Mouse (Mus musculus) brain, embryonic 14.5 days (tissue): Measurements from ENCODE around the gene Lipa.

Experiments used
- CTCF ChIP-seq: fragments of 200-500 bp; IDR thresholded peaks from 2 replicates; pipeline ENCODE4 v1.5.1; 2012; ENCODE audit warnings: inconsistent platforms, mild to moderate bottlenecking, moderate library complexity, borderline replicate concordance; ENCODE audit not compliant: insufficient read depth, insufficient read length; ENCODE audit errors: extremely low read depth
- POLR2A ChIP-seq: fragments of 200-500 bp; IDR thresholded peaks from 2 replicates; pipeline ENCODE4 v1.6.1; 2012; ENCODE audit warnings: mild to moderate bottlenecking, inconsistent platforms, borderline replicate concordance; ENCODE audit not compliant: poor library complexity, insufficient read depth, insufficient read length, severe bottlenecking; ENCODE audit errors: extremely low read depth

DNA sequence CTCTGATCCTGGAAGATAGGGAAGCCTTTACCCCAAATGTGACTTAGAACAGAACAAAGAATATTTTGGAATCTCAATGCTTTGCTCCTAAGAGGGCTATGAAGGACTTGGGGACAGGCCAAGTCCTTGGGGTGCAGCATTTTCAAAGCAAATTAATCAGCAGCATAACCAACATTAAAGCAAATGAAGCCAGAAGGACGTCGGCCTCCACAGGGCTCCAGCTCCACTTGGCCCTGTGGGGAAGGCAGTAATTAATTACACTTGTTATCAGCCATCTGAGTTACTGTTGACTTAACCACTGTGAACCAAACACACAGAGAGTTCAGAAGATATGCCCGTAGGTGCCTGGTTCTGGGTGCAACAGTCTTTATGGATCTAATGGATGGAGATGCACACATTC lies 8.5 kb downstream of the Lipa start:
- TF ChIP-seq CTCF (no peak), POLR2A (no peak)
